ENCODE assay signal across 10 mouse cellular contexts in the genomic region with DNA sequence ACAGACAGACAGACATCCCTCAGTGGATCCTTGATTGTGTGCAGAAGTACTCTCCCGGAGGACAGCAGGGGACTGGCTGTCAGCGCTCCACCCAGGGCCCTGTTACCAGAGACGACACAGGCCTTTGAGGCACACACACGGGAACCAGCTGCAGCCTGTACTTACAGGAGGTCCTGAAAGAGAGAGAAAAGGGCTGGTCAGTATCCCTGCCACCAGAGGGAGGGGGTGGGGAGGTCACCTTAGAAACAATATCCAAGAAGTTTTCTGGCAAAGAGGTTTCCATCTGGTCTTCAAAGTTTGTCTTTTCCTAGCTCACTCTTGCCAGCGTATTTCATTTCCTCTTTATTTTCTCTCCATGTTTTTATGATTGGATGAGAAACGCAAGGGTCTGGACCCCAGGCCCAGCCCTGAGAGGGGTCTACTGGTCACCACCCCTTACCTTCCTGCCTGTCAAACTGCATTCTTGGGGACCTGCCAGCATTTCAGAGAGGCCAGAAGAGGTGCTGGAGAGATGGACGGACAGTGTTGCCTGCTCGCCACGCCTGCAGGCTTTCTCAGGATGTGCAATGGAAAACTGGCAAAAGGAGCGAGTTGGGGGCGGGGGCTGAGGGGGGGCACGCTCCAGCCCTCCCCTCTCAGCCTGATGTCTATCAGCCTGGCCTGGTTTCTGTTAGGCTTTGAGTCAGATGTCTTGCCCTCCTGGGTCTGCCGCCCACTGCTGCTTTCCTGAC. TPM values are rescaled to one million over a fixed set of nuclear protein-coding genes. Genes with fewer than 3 reads are reported as not detected.
A peak's percentile ranks its signal among the peaks of the same experiment; 100 is the strongest.
DNase-seq lines count a peak whose midpoint lies in the region; ATAC-seq and TF ChIP-seq lines count a peak whose summit lies in the region.
"Had no signal": no experiment of that assay in that cellular context is flagged by ENCODE, and none has a peak within 500 bp of the region (broad histone marks: within the 10 kb centered on the region; RNA-seq: fewer than 3 reads in every experiment).

No protein-coding gene starts in this region.

- H3K4me2 ChIP-seq in kidney, postnatal 0 days (ENCODE audit: low read length), result peak overlapping the region; percentile 32
- peak overlapping the region; percentile 44 for H3K4me2 ChIP-seq in heart, embryonic 15.5 days
- H3K4me2 ChIP-seq in lung, embryonic 15.5 days, result peak overlapping the region; percentile 37
- H3K4me2 ChIP-seq in forebrain, embryonic 13.5 days, result no peak overlapping the region

- no peak overlapping the region for H3K4me3 ChIP-seq in kidney, postnatal 0 days (replicated peaks; ENCODE audit: low read depth, low read length)
- H3K4me3 ChIP-seq in heart, embryonic 15.5 days, result peak overlapping the region; percentile 0; the same call in 1 of the 2 replicates
- H3K4me3 ChIP-seq in lung, embryonic 15.5 days, result 0 out of 2 replicates have a peak overlapping the region, but pooled peaks have one; percentile 0
- H3K4me3 ChIP-seq in forebrain, embryonic 13.5 days, result no peak overlapping the region
- H3K4me3 ChIP-seq: heart, adult 2 months had no signal

- H3K27me3 ChIP-seq in kidney, postnatal 0 days (ENCODE audit: insufficient read depth, low read length), result no peaks in the 10 kb centered on the region
- no peaks in the 10 kb centered on the region for H3K27me3 ChIP-seq in heart, embryonic 15.5 days
- H3K27me3 ChIP-seq in lung, embryonic 15.5 days, result no peaks in the 10 kb centered on the region
- H3K27me3 ChIP-seq in forebrain, embryonic 13.5 days, result no peaks in the 10 kb centered on the region

- ATAC-seq in kidney, postnatal 0 days (replicated peaks; ENCODE audit: low FRiP score, low read depth), result peak; percentile 52; the same call in 1 of the 2 replicates
- peak; percentile 61 for ATAC-seq in heart, embryonic 15.5 days (replicated peaks; ENCODE audit: insufficient number of reproducible peaks, insufficient read depth, low FRiP score, low read depth)
- ATAC-seq in lung, embryonic 15.5 days (ENCODE audit: borderline replicate concordance, extremely low read depth, low FRiP score, low TSS enrichment), result peak; percentile 78
- no peak for ATAC-seq in forebrain, embryonic 13.5 days
- ATAC-seq: Patski had no signal

- TF ChIP-seq CTCF in kidney, postnatal 0 days (IDR thresholded peaks at IDR 0.05; ENCODE audit: low read depth), result no peak

- peak; percentile 66 for DNase-seq in kidney, postnatal 0 days (ENCODE audit: low spot score)
- no peak for DNase-seq in kidney, adult 8-10 months
- DNase-seq in embryo, embryonic 11 days, result peak; percentile 46
- DNase-seq in frontal cortex, postnatal 10 days (ENCODE audit: low spot score in 2 of 2), result no peak
- DNase-seq in urinary bladder, postnatal 10 days (ENCODE audit: low spot score), result no peak

- H3K9me3 ChIP-seq in kidney, postnatal 0 days (replicated peaks; ENCODE audit: low read length), result 0 out of 2 replicates have a peak, but pooled peaks cover 5% of the 10 kb centered on the region
- no peaks in the 10 kb centered on the region for H3K9me3 ChIP-seq in heart, embryonic 15.5 days (replicated peaks)
- H3K9me3 ChIP-seq in lung, embryonic 15.5 days, result no peaks in the 10 kb centered on the region
- H3K9me3 ChIP-seq in forebrain, embryonic 13.5 days (replicated peaks), result peaks cover 14% of the 10 kb centered on the region

- peaks cover 14% of the 10 kb centered on the region for H3K4me1 ChIP-seq in kidney, postnatal 0 days (replicated peaks; ENCODE audit: insufficient read depth, low read length)
- peaks cover 30% of the 10 kb centered on the region for H3K4me1 ChIP-seq in heart, embryonic 15.5 days (replicated peaks)
- H3K4me1 ChIP-seq in lung, embryonic 15.5 days, result peaks cover 54% of the 10 kb centered on the region
- H3K4me1 ChIP-seq in forebrain, embryonic 13.5 days, result peaks cover 10% of the 10 kb centered on the region; the same call in 1 of the 2 replicates

- no peaks in the 10 kb centered on the region for H3K36me3 ChIP-seq in kidney, postnatal 0 days (ENCODE audit: insufficient read depth, low read length)
- H3K36me3 ChIP-seq in heart, embryonic 15.5 days, result 0 out of 2 replicates have a peak, but pooled peaks cover 2% of the 10 kb centered on the region
- peaks cover 11% of the 10 kb centered on the region; the same call in 1 of the 2 replicates for H3K36me3 ChIP-seq in lung, embryonic 15.5 days
- H3K36me3 ChIP-seq in forebrain, embryonic 13.5 days (ENCODE audit: poor library complexity, severe bottlenecking), result no peaks in the 10 kb centered on the region

- WGBS in kidney, postnatal 0 days, result 21% methylated on average over 13 of the region's 13 CpGs
- 11% methylated on average over 13 of the region's 13 CpGs for WGBS in heart, embryonic 15.5 days
- WGBS in lung, embryonic 15.5 days, result 11% methylated on average over 13 of the region's 13 CpGs
- WGBS in forebrain, embryonic 13.5 days, result 48% methylated on average over 13 of the region's 13 CpGs

- H3K9ac ChIP-seq in kidney, postnatal 0 days (ENCODE audit: low read depth, low read length), result no peak overlapping the region
- no peak overlapping the region for H3K9ac ChIP-seq in heart, embryonic 15.5 days
- H3K9ac ChIP-seq in lung, embryonic 15.5 days, result no peak overlapping the region
- H3K9ac ChIP-seq in forebrain, embryonic 13.5 days, result no peak overlapping the region

- H3K27ac ChIP-seq in kidney, postnatal 0 days, result peak overlapping the region; percentile 38
- H3K27ac ChIP-seq in heart, embryonic 15.5 days, result peak overlapping the region; percentile 75
- peak overlapping the region; percentile 89 for H3K27ac ChIP-seq in lung, embryonic 15.5 days
- H3K27ac ChIP-seq in forebrain, embryonic 13.5 days, result no peak overlapping the region
- H3K27ac ChIP-seq: heart, adult 2 months had no signal

RNA-seq across cellular contexts. Expression of a gene that starts 58.8 kb away (rescaled TPM):
- 5.8 and 7.3 TPM in 2 replicates for polyA plus RNA-seq in kidney, postnatal 0 days (2015; fragmentation: Nextera tagmentation; extraction: Ambion mirVana)
- 6.2 and 8.7 TPM in 2 replicates for polyA plus RNA-seq in heart, embryonic 15.5 days (2015; fragmentation: Nextera tagmentation; extraction: Ambion mirVana)
- 32.3 and 32.6 TPM in 2 replicates for polyA plus RNA-seq in lung, embryonic 15.5 days (2015; fragmentation: Nextera tagmentation; extraction: Ambion mirVana)
- 0.42 and 0.62 TPM in 2 replicates for polyA plus RNA-seq in forebrain, embryonic 13.5 days (2015; fragmentation: Nextera tagmentation; extraction: Ambion mirVana)
- polyA plus RNA-seq: Patski had no signal

Comparison
In these comparisons a context has a peak if more than half of its experiments do, and no peak if none do; other contexts are left out.
1. DNase-seq: peak in kidney, postnatal 0 days (single experiment) and embryo, embryonic 11 days (single experiment); none in kidney, adult 8-10 months (0 of 2), frontal cortex, postnatal 10 days (0 of 2) and urinary bladder, postnatal 10 days (single experiment).
2. H3K4me3 ChIP-seq: peak in heart, embryonic 15.5 days (single experiment) and lung, embryonic 15.5 days (single experiment); none in kidney, postnatal 0 days (single experiment) and forebrain, embryonic 13.5 days (single experiment).